Mouse (Mus musculus): Measurements from ENCODE around the gene Chd1l. TPM values are rescaled to one million over a fixed set of nuclear protein-coding genes. Genes with fewer than 3 reads are reported as not detected.

Gene Chd1l
- polyA plus RNA-seq, 1 experiment from 2014 or later: 8.5 TPM

GRCm38 (mm10) chr3:97634288-97634761, 24.3 kb upstream of the Chd1l start:
- Histone ChIP-seq H3K9me3 (no peaks in the 10 kb centered on the region), H3K27me3 (no peaks in the 10 kb centered on the region), H3K27ac (replicated peaks) (no peak overlapping the region), H3K4me3 (no peak overlapping the region), H3K9ac (replicated peaks) (no peak overlapping the region), H3K4me1 (no peaks in the 10 kb centered on the region), H3K36me3 (no peaks in the 10 kb centered on the region), H3K4me2 (replicated peaks) (no peak overlapping the region)
- 70% methylated on average over 3 of the region's 3 CpGs for WGBS
- no peak for ATAC-seq (replicated peaks)

- no peak overlapping the region for H3K4me2 ChIP-seq (replicated peaks)
- no peak overlapping the region for H3K27ac ChIP-seq (replicated peaks)
- no peak overlapping the region for H3K4me3 ChIP-seq
- 83% methylated on average over 4 of the region's 4 CpGs for WGBS
- no peak overlapping the region for H3K9ac ChIP-seq (replicated peaks)
- no peak for ATAC-seq (replicated peaks)
- 0 out of 2 replicates have a peak, but pooled peaks cover 4% of the 10 kb centered on the region for H3K4me1 ChIP-seq
- H3K36me3 ChIP-seq: no peaks in the 10 kb centered on the region
- H3K9me3 ChIP-seq: no peaks in the 10 kb centered on the region
- H3K27me3 ChIP-seq: no peaks in the 10 kb centered on the region
Measured at GRCm38 (mm10) chr3:97633456-97633855, 23.5 kb upstream of the Chd1l start.

- Histone ChIP-seq H3K27ac (replicated peaks) (no peak overlapping the region), H3K4me2 (replicated peaks) (no peak overlapping the region), H3K9ac (replicated peaks) (no peak overlapping the region), H3K9me3 (no peaks in the 10 kb centered on the region), H3K36me3 (no peaks in the 10 kb centered on the region), H3K4me1 (0 out of 2 replicates have a peak, but pooled peaks cover 6% of the 10 kb centered on the region), H3K27me3 (no peaks in the 10 kb centered on the region), H3K4me3 (no peak overlapping the region)
- 86% methylated on average over 8 of the region's 8 CpGs for whole genome bisulfite sequencing
- ATAC-seq (replicated peaks): no peak
Measured at GRCm38 (mm10) chr3:97631258-97631860, 21.4 kb upstream of the Chd1l start.

- ATAC-seq (replicated peaks): no peak
- no peaks in the 10 kb centered on the region for H3K36me3 ChIP-seq
- H3K4me1 ChIP-seq: 0 out of 2 replicates have a peak, but pooled peaks cover 6% of the 10 kb centered on the region
- WGBS: 96% methylated on average over 4 of the region's 4 CpGs
- H3K9ac ChIP-seq (replicated peaks): no peak overlapping the region
- H3K4me3 ChIP-seq: no peak overlapping the region
- no peak overlapping the region for H3K4me2 ChIP-seq (replicated peaks)
- no peaks in the 10 kb centered on the region for H3K9me3 ChIP-seq
- no peak overlapping the region for H3K27ac ChIP-seq (replicated peaks)
- no peaks in the 10 kb centered on the region for H3K27me3 ChIP-seq
Measured at GRCm38 (mm10) chr3:97630746-97631145, 20.7 kb upstream of the Chd1l start.

GRCm38 (mm10) chr3:97629941-97630340, 19.9 kb upstream of the Chd1l start:
- WGBS: 91% methylated on average over 4 of the region's 4 CpGs
- no peak for ATAC-seq (replicated peaks)

GRCm38 (mm10) chr3:97628391-97629001, 18.5 kb upstream of the Chd1l start, which contains the start of gene Fmo5:
TSS of gene Fmo5 (plus strand) at chr3:97628804.
- Histone ChIP-seq H3K27ac (replicated peaks) (no peak within 1 kb of the TSS), H3K36me3 (no peaks in the 10 kb centered on the region), H3K27me3 (no peaks in the 10 kb centered on the region), H3K9me3 (no peaks in the 10 kb centered on the region), H3K4me3 (peak within 1 kb of the TSS; percentile 28), H3K9ac (replicated peaks) (0 out of 2 replicates have a peak within 1 kb of the TSS, but pooled peaks have one; percentile 2), H3K4me1 (0 out of 2 replicates have a peak, but pooled peaks cover 6% of the 10 kb centered on the region), H3K4me2 (replicated peaks) (peak within 1 kb of the TSS; percentile 38)
- ATAC-seq (replicated peaks): peak; percentile 81; the same call in 1 of the 2 replicates
- WGBS: 7% methylated on average over 18 of the region's 18 CpGs

More at GRCm38 (mm10) chr3:97629941-97630340, 19.9 kb upstream of the Chd1l start:
- Histone ChIP-seq H3K9ac (replicated peaks) (no peak overlapping the region), H3K9me3 (no peaks in the 10 kb centered on the region), H3K4me1 (0 out of 2 replicates have a peak, but pooled peaks cover 6% of the 10 kb centered on the region), H3K4me2 (replicated peaks) (no peak overlapping the region), H3K4me3 (no peak overlapping the region), H3K27ac (replicated peaks) (no peak overlapping the region), H3K36me3 (no peaks in the 10 kb centered on the region), H3K27me3 (no peaks in the 10 kb centered on the region)

- H3K9me3 ChIP-seq: no peaks in the 10 kb centered on the region
- 0 out of 2 replicates have a peak, but pooled peaks cover 6% of the 10 kb centered on the region for H3K4me1 ChIP-seq
- no peak overlapping the region for H3K9ac ChIP-seq (replicated peaks)
- ATAC-seq (replicated peaks): no peak
- WGBS: 78% methylated on average over 7 of the region's 7 CpGs
- H3K27me3 ChIP-seq: no peaks in the 10 kb centered on the region
- H3K36me3 ChIP-seq: no peaks in the 10 kb centered on the region
- no peak overlapping the region for H3K4me3 ChIP-seq
- H3K4me2 ChIP-seq (replicated peaks): no peak overlapping the region
- no peak overlapping the region for H3K27ac ChIP-seq (replicated peaks)
Measured at GRCm38 (mm10) chr3:97627893-97628292, 17.9 kb upstream of the Chd1l start.

- Histone ChIP-seq H3K9me3 (no peaks in the 10 kb centered on the region), H3K4me1 (0 out of 2 replicates have a peak, but pooled peaks cover 6% of the 10 kb centered on the region), H3K4me2 (replicated peaks) (no peak overlapping the region), H3K27me3 (no peaks in the 10 kb centered on the region), H3K4me3 (no peak overlapping the region), H3K9ac (replicated peaks) (no peak overlapping the region), H3K36me3 (no peaks in the 10 kb centered on the region), H3K27ac (replicated peaks) (no peak overlapping the region)
- WGBS: 30% methylated on average over 2 of the region's 2 CpGs
- no peak for ATAC-seq (replicated peaks)
Measured at GRCm38 (mm10) chr3:97624611-97625010, 14.6 kb upstream of the Chd1l start.

- no peak overlapping the region for H3K4me2 ChIP-seq (replicated peaks)
- WGBS: 97% methylated on average over 4 of the region's 4 CpGs
Measured at GRCm38 (mm10) chr3:97620657-97621056, 10.7 kb upstream of the Chd1l start.

GRCm38 (mm10) chr3:97617899-97618298, 7.9 kb upstream of the Chd1l start:
- no peak for ATAC-seq (replicated peaks)
- H3K36me3 ChIP-seq: no peaks in the 10 kb centered on the region

More at GRCm38 (mm10) chr3:97620657-97621056, 10.7 kb upstream of the Chd1l start:
- Histone ChIP-seq H3K27ac (replicated peaks) (no peak overlapping the region), H3K4me1 (no peaks in the 10 kb centered on the region), H3K27me3 (no peaks in the 10 kb centered on the region), H3K9me3 (no peaks in the 10 kb centered on the region), H3K4me3 (no peak overlapping the region), H3K36me3 (no peaks in the 10 kb centered on the region), H3K9ac (replicated peaks) (no peak overlapping the region)
- no peak for ATAC-seq (replicated peaks)

GRCm38 (mm10) chr3:97617091-97617825, 7.3 kb upstream of the Chd1l start:
- WGBS: 97% methylated on average over 18 of the region's 19 CpGs
- Histone ChIP-seq H3K9ac (replicated peaks) (no peak overlapping the region), H3K27me3 (no peaks in the 10 kb centered on the region), H3K9me3 (no peaks in the 10 kb centered on the region), H3K27ac (replicated peaks) (no peak overlapping the region), H3K36me3 (no peaks in the 10 kb centered on the region), H3K4me2 (replicated peaks) (no peak overlapping the region), H3K4me1 (no peaks in the 10 kb centered on the region), H3K4me3 (no peak overlapping the region)
- ATAC-seq (replicated peaks): no peak

More at GRCm38 (mm10) chr3:97617899-97618298, 7.9 kb upstream of the Chd1l start:
- H3K4me3 ChIP-seq: no peak overlapping the region
- no peak overlapping the region for H3K27ac ChIP-seq (replicated peaks)
- WGBS: 86% methylated on average over 8 of the region's 8 CpGs
- no peaks in the 10 kb centered on the region for H3K4me1 ChIP-seq
- no peak overlapping the region for H3K4me2 ChIP-seq (replicated peaks)
- no peaks in the 10 kb centered on the region for H3K9me3 ChIP-seq
- H3K27me3 ChIP-seq: no peaks in the 10 kb centered on the region
- H3K9ac ChIP-seq (replicated peaks): no peak overlapping the region

GRCm38 (mm10) chr3:97615933-97616332, 5.9 kb upstream of the Chd1l start:
- no peak for ATAC-seq (replicated peaks)
- no peak overlapping the region for H3K4me3 ChIP-seq
- no peaks in the 10 kb centered on the region for H3K9me3 ChIP-seq
- no peak overlapping the region for H3K4me2 ChIP-seq (replicated peaks)
- no peaks in the 10 kb centered on the region for H3K4me1 ChIP-seq
- no peak overlapping the region for H3K27ac ChIP-seq (replicated peaks)
- no peaks in the 10 kb centered on the region for H3K27me3 ChIP-seq
- no peaks in the 10 kb centered on the region for H3K36me3 ChIP-seq
- H3K9ac ChIP-seq (replicated peaks): no peak overlapping the region
- 88% methylated on average over 4 of the region's 4 CpGs for WGBS

All from forebrain, embryonic 15.5 days (tissue).